Mouse (Mus musculus) 3T3-L1 (cell line): ENCODE results near the gene Foxp1.

ENCODE experiments used
- DNase-seq: peaks from one replicate; pipeline ENCODE4 v3.0.0-alpha.2; 2015; ENCODE audit warnings: low read depth, low spot score

Foxp1 gene

GRCm38 (mm10) chr6:99521038-99521640, 1.4 kb downstream of the Foxp1 start:
- peak; percentile 68 for DNase-seq

GRCm38 (mm10) chr6:99520676-99521037, 1.9 kb downstream of the Foxp1 start:
- no peak for DNase-seq

- peak; percentile 52 for DNase-seq
Measured at GRCm38 (mm10) chr6:99519806-99520675, 2.5 kb downstream of the Foxp1 start.

- DNase-seq: peak; percentile 44
Measured at GRCm38 (mm10) chr6:99519052-99519451, 3.5 kb downstream of the Foxp1 start.

- no peak for DNase-seq
Measured at GRCm38 (mm10) chr6:99515667-99516199, 6.8 kb downstream of the Foxp1 start.

- DNase-seq: no peak
Measured at GRCm38 (mm10) chr6:99511862-99512261, 10.7 kb downstream of the Foxp1 start.

GRCm38 (mm10) chr6:99509189-99509592, 13.3 kb downstream of the Foxp1 start:
- DNase-seq: no peak

GRCm38 (mm10) chr6:99506816-99507215, 15.7 kb downstream of the Foxp1 start:
- DNase-seq: no peak

- DNase-seq: no peak
Measured at GRCm38 (mm10) chr6:99503741-99504140, 18.8 kb downstream of the Foxp1 start.

- no peak for DNase-seq
Measured at GRCm38 (mm10) chr6:99502727-99503126, 19.8 kb downstream of the Foxp1 start.

GRCm38 (mm10) chr6:99502314-99502713, 20.2 kb downstream of the Foxp1 start:
- no peak for DNase-seq

GRCm38 (mm10) chr6:99500570-99501270, 21.8 kb downstream of the Foxp1 start:
- DNase-seq: no peak

GRCm38 (mm10) chr6:99498082-99498481, 24.4 kb downstream of the Foxp1 start:
- DNase-seq: no peak

GRCm38 (mm10) chr6:99496114-99496513, 26.4 kb downstream of the Foxp1 start:
- DNase-seq: no peak

GRCm38 (mm10) chr6:99492937-99493336, 29.6 kb downstream of the Foxp1 start:
- peak; percentile 40 for DNase-seq

GRCm38 (mm10) chr6:99491979-99492544, 30.5 kb downstream of the Foxp1 start:
- DNase-seq: no peak

GRCm38 (mm10) chr6:99491146-99491545, 31.4 kb downstream of the Foxp1 start:
- no peak for DNase-seq

GRCm38 (mm10) chr6:99489900-99490648, 32.4 kb downstream of the Foxp1 start:
- no peak for DNase-seq

GRCm38 (mm10) chr6:99489423-99489822, 33.1 kb downstream of the Foxp1 start:
- no peak for DNase-seq

- peak; percentile 90 for DNase-seq
Measured at GRCm38 (mm10) chr6:99485884-99486640, 36.5 kb downstream of the Foxp1 start.
